Mouse (Mus musculus): ENCODE measurements around the gene Onecut1. TPM values are rescaled to one million over a fixed set of nuclear protein-coding genes. Genes with fewer than 3 reads are reported as not detected.

Gene Onecut1
- polyA plus RNA-seq, 1 experiment from 2014 or later: not detected

Other genes starting within 250 kb of the Onecut1 start
- gene Fam214a, start 91.0 kb downstream of the Onecut1 start, polyA plus RNA-seq (2015; fragmentation: Nextera tagmentation; extraction: Ambion mirVana): 11.3 and 11.4 TPM in 2 replicates
- gene Arpp19, start 175.7 kb downstream of the Onecut1 start, polyA plus RNA-seq (2015; fragmentation: Nextera tagmentation; extraction: Ambion mirVana): 187 and 195 TPM in 2 replicates
- gene Myo5a, start 209.1 kb downstream of the Onecut1 start, polyA plus RNA-seq (2015; fragmentation: Nextera tagmentation; extraction: Ambion mirVana): 6.8 and 6.9 TPM in 2 replicates